Mouse (Mus musculus): ENCODE data around the gene Myo1e. TPM values are rescaled to one million over a fixed set of nuclear protein-coding genes. Genes with fewer than 3 reads are reported as not detected.

The Myo1e gene
- total RNA-seq (2015) (0.10 TPM in 1 of 2 replicates, not detected in the other), total RNA-seq (2017) (0.03 TPM in 1 of 2 replicates, not detected in the other)

DNA sequence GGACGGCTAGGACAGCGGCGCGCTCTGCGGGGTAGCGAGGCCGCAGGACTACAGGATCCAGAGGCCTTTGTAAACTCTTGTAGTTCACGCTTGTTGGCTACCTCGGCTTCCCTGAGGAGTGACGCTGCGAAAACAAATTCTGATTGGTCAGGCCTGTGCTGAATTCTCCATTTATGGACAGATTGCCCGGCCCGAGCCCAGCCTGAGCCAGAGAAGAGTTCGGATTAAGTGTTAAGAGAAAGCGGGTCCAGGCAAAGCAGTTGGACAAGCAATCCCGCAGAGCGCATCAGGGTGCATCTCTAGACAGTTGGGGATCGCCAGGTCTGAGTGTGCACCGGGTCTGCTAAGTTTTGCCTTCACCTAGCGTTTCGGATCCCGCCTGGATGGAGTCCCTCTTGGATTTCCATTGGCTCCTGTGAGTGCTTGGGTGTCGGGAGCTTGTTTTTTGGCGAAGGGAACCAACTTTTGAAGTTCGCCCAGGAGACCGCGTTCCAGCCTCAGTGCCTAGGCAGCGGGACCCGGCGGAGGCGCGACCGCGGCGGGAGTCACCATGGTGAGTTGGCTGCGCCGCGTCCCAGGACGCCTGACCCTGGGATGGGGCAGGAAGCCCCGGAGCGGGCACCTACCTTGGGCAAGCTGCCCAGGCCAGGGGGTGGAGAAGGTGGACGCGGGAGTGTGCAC, at the start of gene Myo1e:
TSS of gene Myo1e (plus strand) at position 200 of the 681 bp plus-strand sequence.
- peak; percentile 91 for ATAC-seq (replicated peaks; ENCODE audit: poor library complexity)

DNA sequence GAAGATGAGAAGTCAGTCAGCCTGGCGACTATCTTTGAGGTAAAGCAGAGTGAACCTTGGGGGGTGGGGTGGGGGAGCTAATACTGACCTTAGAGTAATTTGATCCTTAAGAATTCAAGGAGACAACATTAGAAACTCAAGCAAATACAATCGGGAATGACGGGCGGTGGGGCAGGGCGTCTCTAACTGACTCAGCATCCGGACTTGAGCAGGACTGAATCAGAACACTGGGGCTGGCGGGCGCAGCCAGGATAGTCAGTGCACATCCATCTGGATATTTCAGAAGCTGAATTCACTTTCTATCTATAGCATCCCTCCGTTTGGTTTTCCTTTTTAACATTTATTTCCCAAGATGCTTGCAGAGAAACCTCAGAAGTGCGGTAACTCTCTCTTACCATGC, 47.1 kb upstream of the Myo1e start:
- ATAC-seq (replicated peaks; ENCODE audit: poor library complexity), result no peak

DNA sequence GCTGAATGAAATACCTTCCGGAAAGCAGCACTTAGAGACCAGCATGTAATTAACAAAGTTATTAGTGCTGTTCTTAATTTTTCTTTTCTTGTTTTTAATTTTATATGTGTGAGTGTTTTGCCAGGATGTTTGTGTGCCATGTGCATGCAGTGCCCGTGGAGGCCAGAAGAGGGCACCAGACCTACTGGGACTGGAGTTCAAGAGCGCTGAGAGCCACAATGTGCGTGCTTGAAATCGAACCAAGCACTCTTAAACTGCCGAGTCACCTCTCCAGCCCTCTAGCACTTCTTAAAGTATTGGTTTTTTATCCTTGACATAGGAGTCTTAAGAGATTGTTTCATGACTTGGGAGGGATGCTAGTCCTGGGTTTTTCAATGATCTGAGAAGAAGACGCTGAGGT, 38.2 kb upstream of the Myo1e start:
- ATAC-seq (replicated peaks; ENCODE audit: poor library complexity), result no peak; the same call in 1 of the 2 replicates

DNA sequence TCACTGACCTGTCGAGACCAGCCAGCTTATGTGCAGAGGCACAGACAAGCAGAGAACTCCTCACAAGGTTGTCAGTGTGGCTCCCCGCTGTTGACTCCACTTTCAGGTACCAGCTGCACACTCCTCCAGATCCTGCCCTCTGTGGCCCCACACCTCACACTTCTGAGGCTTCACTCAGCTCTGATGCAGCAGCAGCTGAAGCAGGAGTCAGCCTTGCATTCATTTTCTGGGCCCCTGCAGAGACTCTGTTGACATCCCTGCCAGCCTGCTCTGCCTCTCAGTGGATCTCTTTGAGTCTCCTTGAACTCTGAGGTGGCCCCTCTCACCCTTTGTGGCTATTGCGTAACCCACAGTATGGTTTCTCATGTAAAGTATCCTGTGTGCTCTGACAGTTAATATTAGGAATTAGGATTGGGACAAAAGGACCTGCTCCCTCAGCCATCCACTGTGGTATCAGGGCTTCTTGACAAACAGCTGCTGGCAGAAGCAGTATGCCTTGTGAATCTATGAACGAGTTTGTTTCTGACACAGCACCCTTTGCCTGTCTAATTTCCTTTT, 32.8 kb upstream of the Myo1e start:
- ATAC-seq (replicated peaks; ENCODE audit: poor library complexity), result no peak

DNA sequence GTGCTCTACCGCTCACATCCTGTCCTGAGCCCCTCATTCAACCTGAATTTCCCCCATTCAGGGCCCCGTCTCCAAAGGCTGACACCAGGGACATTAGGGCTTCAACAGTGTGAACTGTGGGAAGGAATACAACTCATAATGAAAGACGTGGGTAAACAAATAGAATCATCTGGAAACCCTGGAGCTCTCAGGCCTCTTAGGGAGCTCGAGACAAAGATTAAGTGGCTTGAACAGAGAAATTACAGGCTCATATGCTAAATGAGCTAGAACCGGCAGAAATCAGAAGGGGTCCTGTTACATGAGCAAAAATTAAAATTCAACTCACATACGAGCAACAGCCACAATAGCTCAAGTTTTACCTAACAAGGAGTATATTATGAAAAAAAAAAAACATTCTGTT, 32.3 kb upstream of the Myo1e start:
- ATAC-seq (replicated peaks; ENCODE audit: poor library complexity), result no peak

DNA sequence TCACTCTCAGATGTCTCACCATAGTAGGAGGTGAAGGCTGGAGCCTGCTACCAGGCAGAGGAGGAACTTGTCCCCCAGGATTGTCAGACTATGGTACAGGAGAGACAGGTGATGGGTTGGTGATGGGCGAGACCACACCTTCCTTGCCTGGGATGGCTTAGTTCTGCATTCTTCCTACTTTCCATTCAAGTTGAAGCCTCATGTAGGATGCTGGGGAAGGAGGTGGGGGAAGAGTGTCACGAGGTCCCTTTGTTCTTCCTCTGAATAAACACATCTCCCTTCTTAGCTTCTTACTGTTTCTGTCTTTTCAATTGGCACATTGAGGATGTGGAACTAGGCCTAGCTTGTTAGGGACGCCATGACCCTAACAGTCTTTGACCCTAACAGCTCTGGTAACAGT, 30.9 kb upstream of the Myo1e start:
- ATAC-seq (replicated peaks; ENCODE audit: poor library complexity), result no peak

DNA sequence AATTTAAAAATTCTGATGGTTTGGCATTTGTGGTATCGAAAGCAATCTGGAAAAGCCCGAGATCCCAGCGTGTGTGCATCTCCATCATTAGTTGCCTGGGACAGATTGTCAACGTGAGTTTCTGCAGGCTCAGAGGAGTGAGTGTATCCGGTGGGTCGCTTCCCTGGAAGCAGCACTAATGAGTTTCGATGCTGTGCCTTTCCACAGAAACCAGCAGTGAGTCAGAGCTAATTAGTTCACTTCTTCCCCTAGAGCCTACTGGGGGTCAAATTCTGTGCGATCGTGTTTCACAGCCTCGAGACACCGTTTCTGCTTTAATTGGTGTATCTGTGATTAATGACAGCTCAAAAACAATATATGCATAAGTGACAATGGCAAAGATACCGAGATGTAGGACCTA, 25.4 kb upstream of the Myo1e start:
- no peak for ATAC-seq (replicated peaks; ENCODE audit: poor library complexity)

DNA sequence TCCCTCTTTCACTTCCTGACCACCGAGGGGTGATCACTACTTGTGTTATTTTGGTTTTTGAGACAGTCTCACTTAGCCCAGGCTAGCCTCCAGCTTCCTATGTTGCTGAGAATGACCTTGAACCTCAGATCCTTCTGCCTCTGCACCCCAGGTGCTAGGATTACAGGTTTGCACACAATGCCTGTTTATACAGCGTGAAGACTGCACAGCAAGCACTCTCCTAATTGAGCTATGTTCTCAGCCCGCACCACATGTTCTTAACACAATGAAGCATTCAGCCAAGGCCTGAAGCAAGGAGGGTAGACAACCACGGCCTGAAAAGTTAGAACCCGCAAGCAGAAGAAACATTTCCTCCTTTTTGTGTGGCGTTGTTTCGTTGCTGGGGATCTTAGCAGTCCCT, 24.5 kb upstream of the Myo1e start:
- ATAC-seq (replicated peaks; ENCODE audit: poor library complexity), result 0 out of 2 replicates have a peak, but pooled peaks have one; percentile 14

DNA sequence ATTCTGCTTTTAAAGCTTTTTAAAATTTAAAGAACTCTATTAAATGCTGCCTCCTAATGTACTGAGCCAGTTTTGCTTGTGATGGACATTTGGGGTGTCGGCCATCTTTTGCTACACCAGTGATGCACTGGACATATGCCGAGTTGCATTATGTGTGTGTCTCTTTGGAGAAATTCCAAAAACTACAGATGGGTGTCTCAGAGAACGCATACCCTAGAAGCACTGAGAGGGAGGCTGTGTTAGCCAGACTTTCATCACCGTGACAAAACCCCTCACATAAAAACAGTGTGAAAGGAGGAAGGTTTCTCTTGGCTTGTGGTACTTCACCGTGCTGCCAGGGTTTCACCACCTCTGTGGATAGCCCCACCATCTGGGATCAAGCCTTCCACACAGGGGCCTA, 14.8 kb upstream of the Myo1e start:
- no peak for ATAC-seq (replicated peaks; ENCODE audit: poor library complexity)

DNA sequence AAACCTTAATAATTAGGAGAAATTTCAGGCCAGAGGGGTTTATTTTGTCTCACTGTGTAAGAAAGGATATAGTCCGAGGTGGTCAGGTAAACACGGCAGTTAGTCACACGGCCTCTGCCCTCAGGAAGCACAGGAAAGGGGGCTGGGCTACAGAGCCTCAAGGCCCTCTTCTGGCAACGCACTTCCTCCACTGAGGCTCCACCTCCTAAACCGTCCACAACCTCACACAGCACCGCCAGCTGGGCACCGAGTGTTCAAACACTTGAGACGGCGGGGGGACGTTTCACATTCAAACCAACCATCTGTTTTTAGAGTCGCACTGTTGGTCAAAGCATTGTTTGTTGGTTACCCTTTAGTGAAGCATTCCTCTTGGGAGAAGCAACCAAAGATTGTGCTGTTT, 12.5 kb upstream of the Myo1e start:
- ATAC-seq (replicated peaks; ENCODE audit: poor library complexity), result no peak

DNA sequence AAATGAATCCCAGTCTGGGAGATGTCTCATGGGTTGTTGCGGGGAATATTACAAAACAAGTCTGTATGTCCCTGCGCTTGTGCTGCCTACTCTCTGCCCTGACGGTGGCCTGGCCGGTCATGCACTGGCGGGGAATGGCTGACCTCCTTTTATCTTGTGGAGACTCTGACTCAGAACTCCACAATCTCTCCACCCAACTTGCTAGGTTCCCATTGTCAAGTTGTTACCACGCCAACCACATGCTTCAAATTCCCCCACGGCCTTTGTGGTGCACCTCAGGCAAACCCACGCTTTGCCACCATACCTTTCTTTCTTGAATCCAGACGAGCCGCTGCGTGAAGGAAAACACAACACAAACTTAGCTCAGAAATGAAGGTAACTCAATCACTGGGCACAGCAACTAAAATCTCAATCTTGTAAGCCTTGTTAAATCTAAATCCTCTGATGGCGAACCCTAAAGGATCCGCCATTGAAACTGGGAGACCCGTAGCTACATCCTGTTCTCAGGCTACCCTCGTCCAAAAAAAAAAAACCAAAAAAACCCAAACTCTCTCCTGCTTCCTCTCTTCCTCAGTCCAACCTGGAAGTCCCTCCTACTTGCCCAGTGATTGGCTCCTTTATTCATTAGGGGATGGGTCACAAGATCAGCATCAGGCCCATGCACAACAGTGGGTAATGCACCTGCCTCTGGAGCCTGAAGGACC, 10.0 kb upstream of the Myo1e start:
- no peak for ATAC-seq (replicated peaks; ENCODE audit: poor library complexity)

DNA sequence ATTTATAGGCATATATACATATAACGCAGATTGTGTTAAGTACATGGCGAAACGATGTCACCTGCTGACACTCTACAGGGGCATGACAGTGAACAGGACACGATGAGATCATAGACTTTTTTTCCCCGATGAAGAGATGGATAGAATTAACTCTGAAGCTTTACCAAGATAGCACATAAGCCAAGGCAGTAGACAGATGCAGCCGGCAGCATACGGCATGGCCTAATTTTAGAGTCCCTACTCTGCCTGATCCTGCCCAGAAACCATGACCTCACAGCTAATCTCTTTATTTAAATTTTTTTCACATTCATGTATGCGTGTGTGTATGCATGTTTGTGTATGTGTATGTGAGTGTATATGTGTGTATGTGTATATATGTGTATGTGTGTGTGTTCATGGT, 9.2 kb upstream of the Myo1e start:
- ATAC-seq (replicated peaks; ENCODE audit: poor library complexity), result no peak

DNA sequence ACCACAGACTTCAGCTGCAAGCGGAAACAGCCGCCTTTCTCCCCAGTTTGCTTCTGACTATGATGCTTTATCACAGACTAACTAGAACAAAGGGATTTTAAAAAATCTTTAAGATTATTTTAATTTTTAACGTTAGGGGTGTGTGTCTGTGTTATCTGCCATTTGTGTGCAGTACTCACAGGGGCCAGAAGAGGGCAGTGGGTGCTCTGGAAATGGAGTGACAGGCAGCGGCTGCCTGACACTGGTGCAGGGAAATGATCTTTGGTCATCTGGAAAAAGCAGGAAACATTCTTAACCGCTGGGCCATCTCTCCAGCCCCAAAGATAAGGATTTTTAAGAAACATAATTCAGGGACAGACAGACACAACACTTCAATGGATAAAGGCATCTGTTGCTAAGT, 4.4 kb upstream of the Myo1e start:
- peak; percentile 69 for ATAC-seq (replicated peaks; ENCODE audit: poor library complexity)

DNA sequence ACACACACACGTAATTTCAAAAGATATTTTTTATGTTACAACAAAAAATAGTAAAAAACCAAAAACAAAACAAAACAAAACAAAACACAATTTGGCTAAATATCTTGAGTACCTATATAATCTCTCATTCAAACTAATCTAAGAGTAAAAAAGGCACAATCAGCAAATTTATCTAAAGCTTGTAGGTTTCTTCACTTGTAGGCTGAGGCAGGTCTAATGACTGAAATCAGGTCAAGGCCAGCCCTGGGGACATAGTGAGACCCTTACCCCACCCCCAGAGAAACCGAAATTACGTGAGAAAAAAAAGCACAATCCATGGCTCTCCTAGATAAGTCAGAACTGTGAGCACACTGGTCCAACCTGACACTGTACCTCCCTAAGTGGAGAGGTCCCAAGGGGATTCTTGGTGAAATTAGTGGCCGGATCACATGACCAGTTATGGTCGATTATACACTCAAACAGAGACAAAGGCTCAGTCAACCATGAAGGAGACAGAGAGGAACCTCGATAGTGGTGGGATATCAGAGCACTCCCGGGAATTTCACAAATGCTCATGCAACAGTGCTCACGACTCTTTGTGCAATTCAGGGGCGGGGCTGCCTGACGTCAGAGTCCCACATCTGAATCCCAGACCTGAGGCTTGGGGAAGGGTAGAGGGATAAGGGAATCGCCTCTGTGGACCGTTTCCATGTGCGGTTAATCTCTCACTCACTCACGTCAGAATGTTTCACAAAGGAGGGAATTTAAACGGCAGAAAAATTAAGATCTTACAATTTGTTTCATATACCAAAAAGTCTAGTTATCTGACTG, 3.7 kb upstream of the Myo1e start:
- ATAC-seq (replicated peaks; ENCODE audit: poor library complexity), result no peak

DNA sequence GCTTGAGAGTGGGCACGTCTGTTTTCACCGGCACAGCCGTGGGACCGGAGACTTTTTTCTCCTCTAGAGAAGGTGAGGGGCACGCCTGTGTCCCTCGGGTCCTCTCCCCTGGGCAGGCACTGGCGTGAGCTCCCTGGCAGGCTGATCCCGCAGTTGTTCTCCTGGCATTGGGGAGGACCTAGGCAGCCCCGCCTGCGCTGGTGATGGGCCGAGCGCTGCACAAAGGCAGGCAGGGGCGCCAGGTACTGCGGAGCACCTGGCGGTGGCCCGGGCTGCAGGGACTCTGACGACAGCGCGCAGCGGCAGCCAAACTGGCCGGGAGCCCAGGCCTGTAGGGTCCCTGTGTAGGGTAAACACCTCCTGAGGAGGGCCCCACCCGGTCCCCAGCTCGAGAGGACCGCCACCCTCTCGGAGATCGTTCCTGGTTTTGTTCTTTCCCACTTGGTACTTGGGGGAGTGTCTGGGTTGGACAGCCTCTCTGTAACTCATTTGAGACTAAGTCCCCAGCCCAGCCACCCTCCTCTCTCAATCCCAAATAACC, 901 bp downstream of the Myo1e start:
- ATAC-seq (replicated peaks; ENCODE audit: poor library complexity), result no peak

DNA sequence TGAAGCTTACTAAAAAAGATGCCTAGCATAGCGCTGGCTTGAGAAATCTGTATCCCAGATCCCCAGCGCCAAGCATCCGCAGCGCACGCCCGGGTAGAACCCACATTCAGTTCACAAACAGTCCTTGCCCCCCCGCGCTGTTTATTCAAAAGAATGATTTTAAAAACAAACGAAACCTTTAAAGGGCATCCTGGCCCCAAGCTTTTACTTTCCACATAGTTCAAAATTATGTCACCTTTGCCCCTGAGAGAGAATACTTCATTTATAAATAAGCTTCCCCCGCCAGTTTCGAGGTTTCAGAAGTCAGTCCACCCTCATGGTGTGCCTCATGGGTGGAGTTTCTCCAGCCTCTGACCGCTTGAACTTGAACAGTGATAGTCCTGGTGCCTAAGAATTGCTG, 1.6 kb downstream of the Myo1e start:
- ATAC-seq (replicated peaks; ENCODE audit: poor library complexity), result no peak

DNA sequence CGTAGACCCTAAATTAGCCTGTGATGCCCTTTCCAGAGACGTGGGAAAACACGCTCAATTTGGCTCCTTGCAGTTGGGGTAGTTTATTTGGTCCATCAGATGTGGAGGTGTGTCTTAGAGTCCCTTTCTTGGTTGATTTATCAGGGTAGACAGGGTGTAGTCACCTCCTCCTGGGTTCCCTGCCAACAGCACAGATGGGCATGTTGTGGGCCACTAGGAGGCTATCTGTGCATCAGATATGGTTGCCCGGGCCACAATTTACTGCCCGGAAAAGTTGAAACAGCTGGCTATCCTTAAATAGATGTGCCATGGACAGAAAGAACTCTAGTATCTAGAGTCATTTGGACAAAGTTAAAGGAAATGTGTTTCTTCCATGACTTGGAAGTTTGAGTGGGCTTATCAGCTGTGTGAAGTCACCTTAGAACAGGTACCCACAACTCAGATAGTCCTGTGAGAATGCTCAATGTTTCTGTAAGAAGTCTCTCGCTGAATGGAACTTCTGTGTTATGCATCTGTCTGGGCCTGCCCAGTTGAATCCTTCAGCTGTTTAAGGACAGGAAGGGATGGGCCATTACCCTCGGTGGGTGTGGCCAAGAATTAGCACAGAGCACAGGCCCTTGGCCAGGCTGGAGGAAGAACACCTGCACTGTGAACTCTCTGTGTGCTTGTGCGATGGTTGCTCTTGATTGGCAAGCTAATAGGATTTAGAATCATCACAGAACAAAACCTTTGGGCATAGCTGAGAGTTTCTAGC, 2.3 kb downstream of the Myo1e start:
- no peak for ATAC-seq (replicated peaks; ENCODE audit: poor library complexity)

DNA sequence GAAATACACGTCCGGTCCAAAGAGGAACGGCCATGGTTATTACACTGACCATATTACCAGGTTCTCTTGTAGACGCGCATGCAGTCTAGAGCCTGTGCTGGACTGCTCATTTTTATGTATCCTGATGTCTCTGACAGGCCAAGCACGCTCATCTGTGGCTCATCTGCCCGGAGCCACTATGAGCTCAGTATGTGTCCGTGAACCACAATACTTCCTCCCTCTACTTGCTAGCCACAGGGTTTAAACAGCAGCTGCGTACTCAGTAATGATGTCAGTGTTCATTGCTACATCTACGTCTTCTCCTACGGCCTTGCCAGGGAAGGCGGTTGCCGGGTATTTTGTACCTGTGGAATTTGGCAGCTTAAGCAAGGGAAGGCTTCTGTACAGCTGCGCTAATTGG, 4.5 kb downstream of the Myo1e start:
- ATAC-seq (replicated peaks; ENCODE audit: poor library complexity), result no peak

DNA sequence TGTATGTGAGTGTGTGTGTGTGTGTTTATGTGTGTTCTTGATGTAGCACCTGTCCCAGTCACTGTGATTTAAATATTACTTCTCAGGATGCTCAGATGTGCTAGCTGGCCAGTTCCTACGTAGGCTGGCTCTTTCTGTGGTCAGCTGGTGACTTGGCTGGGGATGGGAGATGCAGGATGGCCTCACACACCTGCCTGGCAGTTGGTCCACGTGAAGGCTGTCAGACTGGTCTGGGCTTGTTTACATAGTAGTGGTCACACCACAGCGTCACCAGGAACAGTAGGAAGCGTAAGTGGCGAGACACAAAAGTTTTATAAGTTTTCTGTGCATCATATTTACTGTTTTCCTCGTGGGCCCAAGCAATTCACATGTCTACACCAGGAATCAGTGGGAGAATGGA, 9.4 kb downstream of the Myo1e start:
- no peak for ATAC-seq (replicated peaks; ENCODE audit: poor library complexity)

DNA sequence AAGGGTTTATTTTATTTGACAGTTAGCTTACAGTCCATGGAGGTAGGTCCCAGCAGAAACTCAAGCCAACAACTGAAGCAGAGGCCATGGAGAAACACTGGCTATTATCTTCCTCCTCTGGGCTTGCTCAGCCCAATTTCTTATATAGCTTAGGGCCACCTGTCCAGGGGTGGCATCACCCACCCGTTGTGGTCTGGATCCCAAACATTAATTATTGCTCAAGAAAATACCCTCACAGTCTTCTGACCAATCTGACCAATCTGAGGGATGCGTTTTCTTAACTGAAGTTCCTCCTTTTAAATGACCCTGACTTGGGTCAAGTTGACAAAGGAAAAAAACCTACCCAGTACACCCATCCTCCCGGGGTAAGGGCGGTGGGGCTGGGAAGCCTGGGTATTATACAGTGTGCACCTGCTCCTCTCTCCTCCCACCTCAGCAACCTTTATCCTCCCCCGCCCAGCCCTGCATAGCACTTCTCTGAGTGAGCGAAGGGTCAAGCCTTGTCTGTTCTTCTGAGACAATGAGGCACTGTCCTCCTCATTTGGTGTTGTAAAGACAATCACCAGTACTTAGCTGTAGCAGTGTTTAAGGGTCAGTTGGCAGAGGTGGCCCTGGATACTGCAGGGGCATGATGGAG, 12.3 kb downstream of the Myo1e start:
- peak; percentile 39; the same call in 1 of the 2 replicates for ATAC-seq (replicated peaks; ENCODE audit: poor library complexity)

All from megakaryocyte progenitor cell, adult 5-6 weeks (primary cell).